Mouse (Mus musculus): ENCODE data around the gene Unc13a.
A peak's percentile ranks its signal among the peaks of the same experiment; 100 is the strongest.

DNA sequence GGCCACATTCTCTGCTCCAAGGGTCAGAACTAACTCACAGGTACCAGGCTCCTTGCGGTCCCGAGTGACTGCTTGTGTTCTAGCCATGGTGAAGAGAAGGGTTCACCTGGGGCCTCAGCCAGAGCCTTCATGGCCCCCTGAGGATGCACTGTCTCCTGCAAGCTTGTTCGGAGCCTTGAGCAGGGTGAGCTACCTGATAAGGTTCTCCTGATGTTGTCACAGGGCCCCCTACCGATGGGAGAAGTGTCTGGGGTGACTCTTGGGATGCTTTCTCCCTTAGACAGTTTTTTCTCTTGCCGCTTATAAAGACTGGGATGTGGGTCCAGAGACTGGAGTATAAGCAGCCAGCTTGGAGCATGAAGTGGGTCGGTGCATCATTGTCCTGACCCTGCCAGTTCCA is 75.2 kb downstream of the Unc13a start:
- peak; percentile 8 for TF ChIP-seq CTCF (IDR thresholded peaks at IDR 0.05; ENCODE audit: low read depth, low read length)
- TF ChIP-seq EP300 (IDR thresholded peaks at IDR 0.05; ENCODE audit: insufficient read depth, low read depth, low read length): no peak
